Mouse (Mus musculus): ENCODE data around the gene Maml3. TPM values are rescaled to one million over a fixed set of nuclear protein-coding genes. Genes with fewer than 3 reads are reported as not detected.
A peak's percentile ranks its signal among the peaks of the same experiment; 100 is the strongest.

Maml3 gene
- polyA plus RNA-seq, 1 experiment from 2014 or later = 3.6 TPM

DNA sequence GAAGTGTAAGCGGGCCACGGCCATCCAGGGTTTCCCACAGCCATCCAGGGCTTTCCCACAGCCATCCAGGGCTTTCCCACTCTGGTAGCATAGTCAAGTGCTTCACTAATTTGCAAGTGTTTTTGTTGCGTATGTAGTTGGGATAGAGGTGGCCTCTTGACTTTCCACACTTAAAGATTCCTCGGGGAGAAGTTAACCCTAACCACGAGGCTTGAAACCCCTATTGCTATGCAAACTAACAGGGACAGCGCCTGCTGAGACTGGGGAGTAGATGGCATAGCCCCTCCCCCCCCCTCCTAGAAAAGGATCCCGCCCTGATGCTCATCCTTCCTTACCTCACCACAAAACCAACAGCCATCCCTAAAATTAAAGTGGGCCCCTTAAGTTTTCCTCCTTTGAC is 82.4 kb downstream of the Maml3 start:
- 62% methylated on average over 7 of the region's 7 CpGs for whole genome bisulfite sequencing
- Histone ChIP-seq H3K4me2 (ENCODE audit: low read depth, low read length) (no peak overlapping the region), H3K27me3 (replicated peaks; ENCODE audit: control insufficient read depth, insufficient read depth, low read length) (no peaks in the 10 kb centered on the region), H3K27ac (ENCODE audit: low read length) (no peak overlapping the region), H3K36me3 (ENCODE audit: control insufficient read depth, insufficient read depth, low read length) (no peaks in the 10 kb centered on the region), H3K9me3 (ENCODE audit: control insufficient read depth, low read length) (no peaks in the 10 kb centered on the region), H3K9ac (ENCODE audit: low read depth, low read length) (no peak overlapping the region), H3K4me3 (ENCODE audit: low read length) (no peak overlapping the region), H3K4me1 (ENCODE audit: control insufficient read depth, insufficient read depth, low read length) (peaks cover 5% of the 10 kb centered on the region)
- no peak for ATAC-seq

DNA sequence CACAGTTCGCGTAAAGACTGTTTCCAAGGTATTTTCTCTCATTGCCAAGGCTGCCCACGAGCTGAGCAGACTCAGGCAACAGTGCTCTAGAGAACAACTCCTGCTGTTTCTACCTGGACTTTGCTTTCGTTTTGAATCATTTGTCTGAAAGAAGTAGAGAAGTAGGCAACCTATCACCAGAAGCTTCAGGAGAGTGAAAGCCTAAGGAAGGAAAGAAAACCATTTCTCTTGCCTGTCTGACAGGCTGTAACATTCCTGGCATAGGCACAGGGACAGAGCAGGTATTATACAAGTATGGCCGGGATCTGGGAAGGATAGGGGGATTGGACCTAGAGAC is 86.8 kb downstream of the Maml3 start:
- Histone ChIP-seq H3K9ac (ENCODE audit: low read depth, low read length) (no peak overlapping the region), H3K4me1 (ENCODE audit: control insufficient read depth, insufficient read depth, low read length) (peaks cover 6% of the 10 kb centered on the region), H3K27me3 (replicated peaks; ENCODE audit: control insufficient read depth, insufficient read depth, low read length) (no peaks in the 10 kb centered on the region), H3K36me3 (ENCODE audit: control insufficient read depth, insufficient read depth, low read length) (no peaks in the 10 kb centered on the region), H3K4me3 (ENCODE audit: low read length) (no peak overlapping the region), H3K9me3 (ENCODE audit: control insufficient read depth, low read length) (no peaks in the 10 kb centered on the region), H3K27ac (ENCODE audit: low read length) (no peak overlapping the region), H3K4me2 (ENCODE audit: low read depth, low read length) (no peak overlapping the region)
- ATAC-seq = peak; percentile 17; the same call in 1 of the 2 replicates
- WGBS = 75% methylated on average over 5 of the region's 5 CpGs

DNA sequence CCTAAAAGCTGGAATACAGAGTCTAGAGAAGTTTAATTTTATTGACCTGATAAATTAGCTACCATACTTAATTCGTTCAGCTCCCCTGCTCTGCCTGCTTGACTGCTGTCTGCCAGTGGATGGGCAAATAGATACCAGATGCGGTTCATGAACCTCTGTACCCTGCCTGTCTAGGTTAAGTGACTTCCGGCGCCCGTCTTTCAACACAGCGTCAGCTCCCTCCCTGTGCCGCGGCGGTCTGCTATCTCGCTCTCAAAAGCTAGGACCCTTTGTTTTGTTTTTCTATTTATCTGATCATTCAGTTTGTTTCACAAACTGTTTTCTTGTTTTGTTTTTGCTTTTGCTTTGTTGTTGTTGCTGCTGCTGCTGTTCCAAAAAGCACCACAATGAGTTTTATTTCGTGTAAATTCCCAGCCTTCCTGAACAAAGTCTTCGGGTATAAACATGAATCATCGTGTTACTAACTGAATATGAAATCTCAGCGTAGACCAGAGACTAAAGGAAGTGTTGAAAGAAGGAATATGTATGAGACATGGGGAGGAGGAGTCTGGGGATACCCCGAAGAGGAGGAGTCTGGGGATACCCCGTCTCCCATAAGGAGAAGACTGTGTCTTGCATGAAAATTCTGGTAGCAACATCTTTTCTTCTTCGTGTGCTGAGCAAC is 87.3 kb downstream of the Maml3 start:
- Histone ChIP-seq H3K9ac (ENCODE audit: low read depth, low read length) (no peak overlapping the region), H3K4me1 (ENCODE audit: control insufficient read depth, insufficient read depth, low read length) (peaks cover 6% of the 10 kb centered on the region), H3K4me2 (ENCODE audit: low read depth, low read length) (no peak overlapping the region), H3K27me3 (replicated peaks; ENCODE audit: control insufficient read depth, insufficient read depth, low read length) (no peaks in the 10 kb centered on the region), H3K9me3 (ENCODE audit: control insufficient read depth, low read length) (no peaks in the 10 kb centered on the region), H3K36me3 (ENCODE audit: control insufficient read depth, insufficient read depth, low read length) (no peaks in the 10 kb centered on the region), H3K4me3 (ENCODE audit: low read length) (no peak overlapping the region), H3K27ac (ENCODE audit: low read length) (no peak overlapping the region)
- 71% methylated on average over 17 of the region's 17 CpGs for WGBS
- ATAC-seq = peak; percentile 22; the same call in 1 of the 2 replicates

DNA sequence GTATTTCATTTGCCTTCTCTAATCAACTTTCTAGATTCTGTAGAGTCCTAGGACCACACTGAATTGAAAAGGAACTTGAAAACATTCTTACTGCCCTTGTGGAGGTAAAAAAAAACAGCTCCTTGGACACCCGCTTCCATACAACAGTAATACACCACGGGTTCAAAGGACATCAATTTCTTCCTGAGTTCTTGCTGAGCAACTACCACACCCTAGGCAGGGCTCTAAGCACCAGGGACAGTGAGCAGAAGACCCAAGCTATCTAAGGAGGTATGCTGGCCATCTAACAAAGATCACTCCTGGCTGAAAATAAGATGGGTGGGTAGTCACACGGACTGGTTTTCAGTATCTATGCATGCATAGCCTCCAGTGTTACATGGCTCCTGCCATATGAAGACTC is 88.7 kb downstream of the Maml3 start:
- H3K27me3 ChIP-seq (replicated peaks; ENCODE audit: control insufficient read depth, insufficient read depth, low read length) = no peaks in the 10 kb centered on the region
- H3K4me3 ChIP-seq (ENCODE audit: low read length) = no peak overlapping the region
- no peak overlapping the region for H3K27ac ChIP-seq (ENCODE audit: low read length)
- H3K4me2 ChIP-seq (ENCODE audit: low read depth, low read length) = no peak overlapping the region
- peaks cover 6% of the 10 kb centered on the region for H3K4me1 ChIP-seq (ENCODE audit: control insufficient read depth, insufficient read depth, low read length)
- WGBS = 72% methylated on average over 3 of the region's 3 CpGs
- no peaks in the 10 kb centered on the region for H3K9me3 ChIP-seq (ENCODE audit: control insufficient read depth, low read length)
- ATAC-seq = peak; percentile 86
- H3K9ac ChIP-seq (ENCODE audit: low read depth, low read length) = no peak overlapping the region
- H3K36me3 ChIP-seq (ENCODE audit: control insufficient read depth, insufficient read depth, low read length) = no peaks in the 10 kb centered on the region

DNA sequence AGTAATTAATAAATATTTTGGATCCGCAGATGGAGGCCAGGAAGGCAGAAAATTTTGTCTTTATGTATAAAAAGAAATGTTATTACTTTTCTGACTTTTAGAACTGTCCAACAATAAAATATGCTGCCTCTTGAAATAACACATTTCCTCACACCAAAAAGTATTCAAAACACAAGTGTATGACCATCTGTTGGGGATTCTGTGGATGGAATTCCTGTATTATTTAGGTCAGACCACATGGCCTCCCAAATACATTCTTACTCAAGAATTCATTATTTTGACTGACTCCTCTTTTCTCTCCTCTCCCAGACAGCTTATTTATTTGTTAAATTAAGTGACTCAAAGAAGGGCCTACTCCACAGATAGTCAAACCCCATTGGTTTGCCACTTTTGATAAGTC is 89.3 kb downstream of the Maml3 start:
- 71% methylated on average over 1 of the region's 1 CpGs for whole genome bisulfite sequencing
- H3K27ac ChIP-seq (ENCODE audit: low read length) = no peak overlapping the region
- no peaks in the 10 kb centered on the region for H3K9me3 ChIP-seq (ENCODE audit: control insufficient read depth, low read length)
- no peak overlapping the region for H3K4me2 ChIP-seq (ENCODE audit: low read depth, low read length)
- H3K36me3 ChIP-seq (ENCODE audit: control insufficient read depth, insufficient read depth, low read length) = no peaks in the 10 kb centered on the region
- no peak overlapping the region for H3K9ac ChIP-seq (ENCODE audit: low read depth, low read length)
- H3K27me3 ChIP-seq (replicated peaks; ENCODE audit: control insufficient read depth, insufficient read depth, low read length) = no peaks in the 10 kb centered on the region
- H3K4me1 ChIP-seq (ENCODE audit: control insufficient read depth, insufficient read depth, low read length) = peaks cover 6% of the 10 kb centered on the region
- H3K4me3 ChIP-seq (ENCODE audit: low read length) = no peak overlapping the region
- no peak for ATAC-seq

DNA sequence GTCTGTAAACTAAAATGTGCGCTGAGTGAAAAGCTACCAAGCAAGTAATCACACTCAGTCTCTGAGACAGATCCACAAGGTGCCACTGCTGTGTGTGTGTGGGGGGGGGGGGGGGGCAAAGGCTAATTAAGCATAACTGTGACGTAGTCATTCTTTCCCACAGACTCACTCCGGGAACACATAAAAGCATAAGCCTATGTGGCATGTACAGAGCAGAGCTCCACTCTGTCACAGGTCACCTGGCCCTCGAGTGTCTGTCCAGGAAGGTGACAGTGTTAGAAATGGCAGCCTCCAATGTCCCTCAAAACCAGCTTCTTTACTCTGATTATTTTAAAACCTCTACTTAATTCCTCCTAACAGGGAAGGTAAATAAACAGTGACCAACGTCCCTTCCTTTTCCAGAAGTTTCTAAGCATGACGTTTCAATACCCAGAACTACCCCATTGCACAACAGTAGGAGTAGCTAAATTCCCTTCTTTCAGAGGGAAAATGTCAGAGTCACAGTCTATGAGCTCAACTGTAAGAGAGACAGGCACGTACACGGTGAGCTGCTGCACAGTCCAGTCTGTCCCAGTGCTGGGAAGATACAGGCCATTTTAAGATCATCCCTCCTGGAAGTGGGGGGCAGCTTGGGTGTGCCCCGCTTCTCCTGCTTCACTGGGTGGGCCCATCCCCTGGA is 93.7 kb downstream of the Maml3 start:
- H3K4me3 ChIP-seq (ENCODE audit: low read length) = no peak overlapping the region
- no peak for ATAC-seq
- H3K9ac ChIP-seq (ENCODE audit: low read depth, low read length) = no peak overlapping the region
- peaks cover 20% of the 10 kb centered on the region for H3K4me1 ChIP-seq (ENCODE audit: control insufficient read depth, insufficient read depth, low read length)
- H3K36me3 ChIP-seq (ENCODE audit: control insufficient read depth, insufficient read depth, low read length) = no peaks in the 10 kb centered on the region
- no peak overlapping the region for H3K27ac ChIP-seq (ENCODE audit: low read length)
- no peak overlapping the region for H3K4me2 ChIP-seq (ENCODE audit: low read depth, low read length)
- no peaks in the 10 kb centered on the region for H3K27me3 ChIP-seq (replicated peaks; ENCODE audit: control insufficient read depth, insufficient read depth, low read length)
- H3K9me3 ChIP-seq (ENCODE audit: control insufficient read depth, low read length) = no peaks in the 10 kb centered on the region
- 62% methylated on average over 9 of the region's 9 CpGs for whole genome bisulfite sequencing

DNA sequence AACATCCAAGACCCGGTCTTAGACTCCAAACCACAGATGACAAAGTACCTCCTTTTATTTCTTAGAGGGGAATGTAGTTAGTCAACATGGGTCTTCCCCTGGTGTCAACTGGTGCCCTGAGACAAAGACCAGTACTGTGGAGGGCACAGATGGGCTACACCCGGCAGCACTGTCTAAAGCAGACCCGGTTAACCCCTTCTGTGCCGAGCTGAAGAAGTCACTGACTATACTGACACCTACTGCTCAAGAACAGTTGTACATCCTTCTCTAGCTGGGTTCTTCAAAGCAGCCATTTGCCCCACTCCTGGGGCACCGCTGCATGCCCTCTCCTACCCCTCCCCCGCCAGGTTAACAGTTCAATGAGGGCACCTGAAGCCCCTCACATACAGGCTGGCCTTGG is 95.6 kb downstream of the Maml3 start:
- no peak for ATAC-seq
- 32% methylated on average over 6 of the region's 6 CpGs for WGBS
- no peak overlapping the region for H3K4me3 ChIP-seq (ENCODE audit: low read length)

DNA sequence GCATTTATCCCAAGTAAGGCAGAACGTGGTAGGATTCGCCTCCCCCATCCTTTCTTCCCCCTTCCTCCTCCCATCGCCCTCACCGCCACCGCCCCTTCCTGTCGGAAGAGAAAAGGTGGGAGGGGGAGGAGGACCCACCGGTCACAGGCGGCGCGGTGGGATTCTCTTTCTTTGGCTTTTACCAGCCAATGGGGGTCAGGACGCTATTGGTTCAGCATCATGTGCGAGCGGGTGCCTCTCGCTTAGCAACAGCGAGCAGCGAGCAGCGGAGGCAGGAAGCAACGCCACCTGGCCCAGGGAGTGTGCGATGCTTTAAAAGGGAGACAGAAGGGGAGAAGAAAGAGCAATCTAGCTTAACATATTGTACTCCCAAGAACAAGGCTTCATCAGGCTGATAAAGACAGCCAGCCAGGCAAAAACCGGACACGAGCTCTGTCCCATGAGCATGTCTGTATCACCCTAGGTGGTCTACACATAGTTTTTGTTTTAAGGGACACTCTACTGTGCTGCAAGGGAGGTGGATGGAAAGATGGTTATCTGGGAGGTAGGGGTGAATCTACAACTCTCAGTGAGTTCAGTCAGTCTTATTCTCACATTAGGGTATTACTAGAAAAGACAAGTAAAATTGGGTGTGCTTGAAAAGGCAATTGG is 97.1 kb downstream of the Maml3 start:
- peak overlapping the region; percentile 56 for H3K9ac ChIP-seq (ENCODE audit: low read depth, low read length)
- H3K4me1 ChIP-seq (ENCODE audit: control insufficient read depth, insufficient read depth, low read length) = peaks cover 20% of the 10 kb centered on the region
- H3K27ac ChIP-seq (ENCODE audit: low read length) = peak overlapping the region; percentile 57
- peak overlapping the region; percentile 88 for H3K4me2 ChIP-seq (ENCODE audit: low read depth, low read length)
- no peaks in the 10 kb centered on the region for H3K27me3 ChIP-seq (replicated peaks; ENCODE audit: control insufficient read depth, insufficient read depth, low read length)
- under 1% methylated on average over 20 of the region's 21 CpGs for WGBS
- H3K36me3 ChIP-seq (ENCODE audit: control insufficient read depth, insufficient read depth, low read length) = no peaks in the 10 kb centered on the region
- peak; percentile 58 for ATAC-seq
- H3K9me3 ChIP-seq (ENCODE audit: control insufficient read depth, low read length) = no peaks in the 10 kb centered on the region
- peak overlapping the region; percentile 57 for H3K4me3 ChIP-seq (ENCODE audit: low read length)

More for the DNA sequence above, 95.6 kb downstream of the Maml3 start:
- Histone ChIP-seq H3K27ac (ENCODE audit: low read length) (no peak overlapping the region), H3K27me3 (replicated peaks; ENCODE audit: control insufficient read depth, insufficient read depth, low read length) (no peaks in the 10 kb centered on the region), H3K36me3 (ENCODE audit: control insufficient read depth, insufficient read depth, low read length) (no peaks in the 10 kb centered on the region), H3K9me3 (ENCODE audit: control insufficient read depth, low read length) (no peaks in the 10 kb centered on the region), H3K4me2 (ENCODE audit: low read depth, low read length) (no peak overlapping the region), H3K9ac (ENCODE audit: low read depth, low read length) (no peak overlapping the region), H3K4me1 (ENCODE audit: control insufficient read depth, insufficient read depth, low read length) (peaks cover 20% of the 10 kb centered on the region)

DNA sequence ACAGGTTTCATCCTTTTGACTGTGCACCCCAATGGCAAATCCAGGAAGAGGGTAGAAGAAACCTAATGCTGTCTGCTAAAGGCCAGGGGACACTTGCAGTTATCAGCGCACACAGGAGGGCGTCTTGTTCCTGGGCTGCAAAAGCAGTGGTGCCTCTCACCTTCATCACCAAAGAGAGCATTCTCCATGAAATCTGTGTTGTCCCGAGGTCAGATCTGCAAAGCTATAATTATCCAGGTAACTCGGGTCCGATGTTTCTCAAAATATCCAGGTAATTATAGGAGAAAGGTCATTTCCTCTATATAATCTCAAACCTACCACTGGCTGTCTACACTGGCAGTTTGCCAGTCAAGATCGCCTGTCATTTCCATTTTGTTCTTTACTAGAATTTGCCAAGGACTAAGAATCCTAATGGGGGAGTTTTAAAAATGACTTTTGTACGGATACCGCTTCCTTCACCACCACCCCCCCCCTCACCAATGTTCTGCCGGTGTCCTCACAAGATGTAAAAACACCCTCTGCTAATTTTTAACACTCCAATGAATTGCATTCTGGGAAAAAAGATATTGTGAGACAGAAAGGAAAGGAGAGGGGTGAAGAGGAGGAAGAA is 98.0 kb downstream of the Maml3 start:
- peak overlapping the region; percentile 80 for H3K27ac ChIP-seq (ENCODE audit: low read length)
- no peaks in the 10 kb centered on the region for H3K36me3 ChIP-seq (ENCODE audit: control insufficient read depth, insufficient read depth, low read length)
- ATAC-seq = peak; percentile 55
- peaks cover 20% of the 10 kb centered on the region for H3K4me1 ChIP-seq (ENCODE audit: control insufficient read depth, insufficient read depth, low read length)
- peak overlapping the region; percentile 88 for H3K4me2 ChIP-seq (ENCODE audit: low read depth, low read length)
- peak overlapping the region; percentile 57 for H3K4me3 ChIP-seq (ENCODE audit: low read length)
- H3K9ac ChIP-seq (ENCODE audit: low read depth, low read length) = peak overlapping the region; percentile 56; the same call in 1 of the 2 replicates
- H3K9me3 ChIP-seq (ENCODE audit: control insufficient read depth, low read length) = no peaks in the 10 kb centered on the region
- no peaks in the 10 kb centered on the region for H3K27me3 ChIP-seq (replicated peaks; ENCODE audit: control insufficient read depth, insufficient read depth, low read length)
- WGBS = 33% methylated on average over 9 of the region's 9 CpGs

Measured in intestine, embryonic 16.5 days (tissue).